Mouse (Mus musculus) limb, embryonic 14.5 days (tissue): ENCODE results near the gene Grap. TPM values are rescaled to one million over a fixed set of nuclear protein-coding genes. Genes with fewer than 3 reads are reported as not detected.

Source experiments
- ATAC-seq: fragments of 200-750 bp; cut with Nextera tagmentation; 2 replicates; pipeline ENCODE4 v1.8.0; 2017; ENCODE audit warnings: low read depth, moderate number of reproducible peaks, moderate TSS enrichment; ENCODE audit not compliant: low FRiP score
- DNase-seq: peaks from one replicate; pipeline ENCODE4 v3.0.0-alpha.2; 2015; ENCODE audit warnings: low spot score
- H3K27ac ChIP-seq: fragments of 300-500 bp; sonication (generic); replicated peaks from 2 replicates; pipeline ENCODE4 v1.5.1; 2014; ENCODE audit warnings: low read depth, mild to moderate bottlenecking, low read length, moderate library complexity, mixed read lengths
- H3K27me3 ChIP-seq: fragments of 300-500 bp; sonication (generic); 2 replicates; pipeline ENCODE4 v1.6.1; 2014; ENCODE audit warnings: low read length, mixed read lengths; ENCODE audit not compliant: control insufficient read depth, insufficient read depth
- H3K36me3 ChIP-seq: fragments of 300-500 bp; sonication (generic); 2 replicates; pipeline ENCODE4 v1.6.1; 2014; ENCODE audit warnings: mild to moderate bottlenecking, low read length, moderate library complexity, mixed read lengths; ENCODE audit not compliant: control insufficient read depth, insufficient read depth
- H3K4me1 ChIP-seq: fragments of 300-500 bp; sonication (generic); 2 replicates; pipeline ENCODE4 v1.6.1; 2014; ENCODE audit warnings: antibody characterized with exemption, low read length, mixed read lengths; ENCODE audit not compliant: control insufficient read depth, insufficient read depth
- H3K4me2 ChIP-seq: fragments of 300-500 bp; sonication (generic); replicated peaks from 2 replicates; pipeline ENCODE4 v1.6.1; 2014; ENCODE audit warnings: low read depth, mild to moderate bottlenecking, low read length, moderate library complexity; ENCODE audit not compliant: severe bottlenecking
- H3K4me3 ChIP-seq: fragments of 300-500 bp; sonication (generic); replicated peaks from 2 replicates; pipeline ENCODE4 v1.5.1; 2014; ENCODE audit warnings: low read length
- H3K9ac ChIP-seq: fragments of 300-500 bp; sonication (generic); 2 replicates; pipeline ENCODE4 v1.6.1; 2014; ENCODE audit warnings: mild to moderate bottlenecking, low read depth, low read length, moderate library complexity; ENCODE audit not compliant: severe bottlenecking
- H3K9me3 ChIP-seq: fragments of 300-500 bp; sonication (generic); 2 replicates; pipeline ENCODE4 v1.6.1; 2016; ENCODE audit warnings: low read length; ENCODE audit not compliant: control insufficient read depth
- POLR2A ChIP-seq: fragments of 200-500 bp; IDR thresholded peaks from 2 replicates; pipeline ENCODE4 v1.8.0; 2012; ENCODE audit warnings: inconsistent platforms, mild to moderate bottlenecking, moderate library complexity, borderline replicate concordance; ENCODE audit not compliant: insufficient read depth, insufficient read length; ENCODE audit errors: extremely low read depth
- WGBS: fragments of 180-500 bp; shearing (Covaris S2); extraction: QIAGEN DNeasy Blood & Tissue Kit; methylation state at CpG from one replicate; pipeline ENCODE4 v1.1.7; 2014; 5-methylcytosine and 5-hydroxymethylcytosine counted together
- polyA plus RNA-seq, 2 experiments: library from polyadenylated mRNA; depleted of rRNA in 1 of 2; stranded (reverse) in 1 of 2; unstranded in 1 of 2; fragments of >200 nt; fragmentation: Nextera tagmentation in 1 of 2; extraction: Ambion mirVana in 1 of 2; gene quantifications; 2 replicates each; pipeline versions ENCODE4 v1.2.1 to v1.2.3; 2012 to 2014

Grap gene
- polyA plus RNA-seq, 2 experiments: 4.7 to 5.6 TPM

- no peaks in the 10 kb centered on the region for H3K9me3 ChIP-seq
- ATAC-seq (no peak), DNase-seq (no peak)
- H3K4me1 ChIP-seq: peaks cover 17% of the 10 kb centered on the region
- H3K27me3 ChIP-seq: no peaks in the 10 kb centered on the region
- H3K9ac ChIP-seq: peak overlapping the region; percentile 54; the same call in 1 of the 2 replicates
- no peaks in the 10 kb centered on the region for H3K36me3 ChIP-seq
- 22% methylated on average over 6 of the region's 6 CpGs for WGBS
- H3K4me2 ChIP-seq: peak overlapping the region; percentile 86
- no peak overlapping the region; the same call in 1 of the 2 replicates for H3K27ac ChIP-seq
- TF ChIP-seq POLR2A: no peak
- H3K4me3 ChIP-seq: peak overlapping the region; percentile 37
These were observed 33.7 kb upstream of the Grap start for GRCm38 (mm10) chr11:61619356-61619755.

- DNase-seq: peak; percentile 74
- peak overlapping the region; percentile 86 for H3K4me2 ChIP-seq
- ATAC-seq: peak; percentile 56
- peak overlapping the region; percentile 37 for H3K4me3 ChIP-seq
- peak overlapping the region; percentile 54 for H3K9ac ChIP-seq
- H3K4me1 ChIP-seq: peaks cover 17% of the 10 kb centered on the region
- H3K36me3 ChIP-seq: no peaks in the 10 kb centered on the region
- no peak for TF ChIP-seq POLR2A
- H3K9me3 ChIP-seq: no peaks in the 10 kb centered on the region
- H3K27ac ChIP-seq: peak overlapping the region; percentile 67; the same call in 1 of the 2 replicates
- H3K27me3 ChIP-seq: no peaks in the 10 kb centered on the region
- 3% methylated on average over 17 of the region's 17 CpGs for WGBS
These were observed 33.2 kb upstream of the Grap start for GRCm38 (mm10) chr11:61619791-61620241.

- peak overlapping the region; percentile 67; the same call in 1 of the 2 replicates for H3K27ac ChIP-seq
- peaks cover 17% of the 10 kb centered on the region for H3K4me1 ChIP-seq
- peak overlapping the region; percentile 37 for H3K4me3 ChIP-seq
- ATAC-seq (peak; percentile 76), DNase-seq (peak; percentile 91)
- peak overlapping the region; percentile 86 for H3K4me2 ChIP-seq
- TF ChIP-seq POLR2A: 0 out of 2 replicates have a peak, but pooled peaks have one; percentile 36
- H3K9me3 ChIP-seq: no peaks in the 10 kb centered on the region
- no peaks in the 10 kb centered on the region for H3K36me3 ChIP-seq
- WGBS: under 1% methylated on average over 17 of the region's 17 CpGs
- H3K9ac ChIP-seq: peak overlapping the region; percentile 54
- H3K27me3 ChIP-seq: no peaks in the 10 kb centered on the region
These were observed 32.8 kb upstream of the Grap start for GRCm38 (mm10) chr11:61620254-61620670.

GRCm38 (mm10) chr11:61620762-61621161 lies 32.3 kb upstream of the Grap start:
- 63% methylated on average over 8 of the region's 8 CpGs for WGBS

GRCm38 (mm10) chr11:61625136-61625535 lies 27.9 kb upstream of the Grap start:
- peaks cover 5% of the 10 kb centered on the region; the same call in 1 of the 2 replicates for H3K4me1 ChIP-seq
- H3K4me3 ChIP-seq: no peak overlapping the region
- H3K4me2 ChIP-seq: no peak overlapping the region
- H3K27ac ChIP-seq: no peak overlapping the region
- H3K36me3 ChIP-seq: no peaks in the 10 kb centered on the region
- H3K9me3 ChIP-seq: no peaks in the 10 kb centered on the region
- DNase-seq (no peak), ATAC-seq (no peak)
- H3K9ac ChIP-seq: no peak overlapping the region
- no peaks in the 10 kb centered on the region for H3K27me3 ChIP-seq
- TF ChIP-seq POLR2A: no peak
- 71% methylated on average over 7 of the region's 7 CpGs for WGBS

More at GRCm38 (mm10) chr11:61620762-61621161, 32.3 kb upstream of the Grap start:
- Histone ChIP-seq H3K4me2 (peak overlapping the region; percentile 86), H3K27ac (peak overlapping the region; percentile 67; the same call in 1 of the 2 replicates), H3K36me3 (no peaks in the 10 kb centered on the region), H3K4me3 (peak overlapping the region; percentile 37), H3K4me1 (peaks cover 12% of the 10 kb centered on the region), H3K27me3 (no peaks in the 10 kb centered on the region), H3K9me3 (no peaks in the 10 kb centered on the region), H3K9ac (peak overlapping the region; percentile 54)
- no peak for TF ChIP-seq POLR2A
- ATAC-seq (no peak), DNase-seq (no peak)
